Mouse (Mus musculus) erythroblast, embryonic 14.5 days (primary cell): ENCODE measurements around the gene Tmem266.

Source experiments
- GATA1 ChIP-seq: IDR thresholded peaks from 2 replicates; pipeline ENCODE4 v1.6.1; 2012; ENCODE audit warnings: low read length, inconsistent platforms, mixed read lengths
- TAL1 ChIP-seq: IDR thresholded peaks from 3 replicates; pipeline ENCODE4 v1.6.1; 2012; ENCODE audit warnings: low read length, inconsistent platforms, mixed read lengths

DNA sequence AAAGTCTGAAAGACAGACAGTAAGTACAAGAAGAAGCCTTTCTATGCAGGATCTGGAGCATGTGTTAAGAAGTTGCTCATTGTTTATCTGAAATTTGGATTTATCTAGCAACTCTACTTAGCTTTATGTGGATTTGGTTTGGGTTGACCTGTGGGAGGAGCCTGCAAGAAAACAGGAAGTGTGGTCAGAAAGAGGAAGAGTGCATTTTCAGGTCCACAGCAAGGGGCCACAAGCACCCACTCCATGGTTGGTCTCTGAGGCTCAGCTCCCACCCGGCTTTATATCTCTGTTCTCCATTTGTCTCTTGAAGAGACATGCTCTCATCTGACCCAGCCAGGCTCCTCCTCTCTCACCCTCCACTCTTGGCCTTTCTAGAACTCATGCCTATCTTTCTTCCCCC, 68.9 kb downstream of the Tmem266 start:
- TF ChIP-seq TAL1 (no peak), GATA1 (no peak)
